Mouse (Mus musculus) kidney, adult 2 months (tissue): Measurements from ENCODE around the gene Prima1.

Experiments
- CTCF ChIP-seq: fragments of 200-500 bp; conservative IDR thresholded peaks from 2 replicates; pipeline ENCODE4 v1.5.1; 2011; ENCODE audit warnings: low read depth, mild to moderate bottlenecking, control low read depth, low read length, moderate library complexity, mixed read lengths; ENCODE audit not compliant: insufficient read depth, insufficient read length
- POLR2A ChIP-seq: fragments of 200-500 bp; IDR thresholded peaks from one replicate; pipeline ENCODE4 v1.6.1; 2011; ENCODE audit warnings: low read depth, low read length, control low read depth

DNA sequence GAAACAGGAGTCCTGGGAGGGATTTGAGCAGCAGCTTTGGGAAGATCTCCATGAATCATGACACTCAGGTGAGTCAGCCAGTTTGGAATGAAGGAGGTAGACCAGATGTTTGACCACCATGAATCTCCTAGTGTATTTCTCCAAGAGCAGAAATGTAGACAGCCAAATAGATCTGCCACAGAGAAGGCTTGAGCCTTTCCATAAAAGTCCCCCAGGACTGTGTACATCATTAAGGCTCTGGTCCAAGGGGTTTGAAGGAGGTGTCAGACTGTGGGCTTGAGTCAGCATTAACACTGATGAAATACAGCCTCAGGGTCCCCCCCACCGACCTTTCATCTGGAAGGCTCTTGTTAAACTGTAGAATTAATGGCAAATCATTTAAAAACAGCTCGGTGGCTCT, 39.5 kb upstream of the Prima1 start:
- no peak for TF ChIP-seq CTCF
- TF ChIP-seq POLR2A = no peak
